Mouse (Mus musculus) brain, embryonic 14.5 days (tissue): ENCODE measurements around the gene Nrxn3.

Source experiments
- CTCF ChIP-seq: fragments of 200-500 bp; IDR thresholded peaks from 2 replicates; pipeline ENCODE4 v1.5.1; 2012; ENCODE audit warnings: inconsistent platforms, mild to moderate bottlenecking, moderate library complexity, borderline replicate concordance; ENCODE audit not compliant: insufficient read depth, insufficient read length; ENCODE audit errors: extremely low read depth
- POLR2A ChIP-seq: fragments of 200-500 bp; IDR thresholded peaks from 2 replicates; pipeline ENCODE4 v1.6.1; 2012; ENCODE audit warnings: mild to moderate bottlenecking, inconsistent platforms, borderline replicate concordance; ENCODE audit not compliant: poor library complexity, insufficient read depth, insufficient read length, severe bottlenecking; ENCODE audit errors: extremely low read depth

GRCm38 (mm10) chr12:89641460-89641859 is 918.8 kb downstream of the Nrxn3 start:
- TF ChIP-seq CTCF (no peak), POLR2A (no peak)
